In genomic region chr19:46641420-46642085, GRCm38 (mm10) we compare ENCODE assay signal across 8 mouse cellular contexts. TPM values are rescaled to one million over a fixed set of nuclear protein-coding genes. Genes with fewer than 3 reads are reported as not detected.
DNase-seq lines count a peak whose midpoint lies in the region; ATAC-seq and TF ChIP-seq lines count a peak whose summit lies in the region.

No protein-coding gene starts in this region.

- H3K27me3 ChIP-seq in forebrain, embryonic 14.5 days (replicated peaks; ENCODE audit: control insufficient read depth, insufficient read depth, low read length) = no peaks in the 10 kb centered on the region
- no peaks in the 10 kb centered on the region for H3K27me3 ChIP-seq in limb, embryonic 11.5 days (ENCODE audit: control insufficient read depth, insufficient read depth, low read length)
- H3K27me3 ChIP-seq in midbrain, embryonic 16.5 days (ENCODE audit: control insufficient read depth, insufficient read depth, low read depth, low read length) = no peaks in the 10 kb centered on the region

- no peak for TF ChIP-seq CTCF in left cerebral cortex, adult 2 months (IDR thresholded peaks at IDR 0.05)

- H3K36me3 ChIP-seq in forebrain, embryonic 14.5 days (ENCODE audit: control insufficient read depth, insufficient read depth, low read length) = peaks cover 20% of the 10 kb centered on the region
- peaks cover 2% of the 10 kb centered on the region; the same call in 1 of the 2 replicates for H3K36me3 ChIP-seq in limb, embryonic 11.5 days (ENCODE audit: control insufficient read depth, insufficient read depth, low read length)
- no peaks in the 10 kb centered on the region; the same call in 1 of the 2 replicates for H3K36me3 ChIP-seq in midbrain, embryonic 16.5 days (ENCODE audit: control insufficient read depth, insufficient read depth, low read length)

- H3K9me3 ChIP-seq in forebrain, embryonic 14.5 days (replicated peaks; ENCODE audit: control insufficient read depth, low read length) = no peaks in the 10 kb centered on the region
- no peaks in the 10 kb centered on the region for H3K9me3 ChIP-seq in limb, embryonic 11.5 days (ENCODE audit: control insufficient read depth, low read length)
- no peaks in the 10 kb centered on the region for H3K9me3 ChIP-seq in midbrain, embryonic 16.5 days (replicated peaks; ENCODE audit: control insufficient read depth, low read length, poor library complexity, severe bottlenecking)

- WGBS in forebrain, embryonic 14.5 days = 69% methylated on average over 19 of the region's 19 CpGs
- WGBS in limb, embryonic 11.5 days = 56% methylated on average over 19 of the region's 19 CpGs
- WGBS in midbrain, embryonic 16.5 days = 65% methylated on average over 19 of the region's 19 CpGs

- H3K4me3 ChIP-seq in left cerebral cortex, adult 2 months = no peak overlapping the region
- no peak overlapping the region for H3K4me3 ChIP-seq in forebrain, embryonic 14.5 days (ENCODE audit: low read depth, low read length)
- no peak overlapping the region for H3K4me3 ChIP-seq in limb, embryonic 11.5 days (ENCODE audit: low read depth, low read length)
- no peak overlapping the region for H3K4me3 ChIP-seq in midbrain, embryonic 16.5 days (ENCODE audit: low read depth, low read length)

- peaks cover 26% of the 10 kb centered on the region; the same call in 1 of the 2 replicates for H3K4me1 ChIP-seq in forebrain, embryonic 14.5 days (ENCODE audit: control insufficient read depth, insufficient read depth, low read length)
- peaks cover 50% of the 10 kb centered on the region for H3K4me1 ChIP-seq in limb, embryonic 11.5 days (ENCODE audit: control insufficient read depth, insufficient read depth, low read length)
- H3K4me1 ChIP-seq in midbrain, embryonic 16.5 days (ENCODE audit: control insufficient read depth, insufficient read depth, low read length) = peaks cover 18% of the 10 kb centered on the region

- H3K4me2 ChIP-seq in forebrain, embryonic 14.5 days (ENCODE audit: low read length) = no peak overlapping the region
- H3K4me2 ChIP-seq in limb, embryonic 11.5 days (ENCODE audit: low read depth, severe bottlenecking) = no peak overlapping the region
- H3K4me2 ChIP-seq in midbrain, embryonic 16.5 days (ENCODE audit: low read length) = peak overlapping the region; percentile 7; the same call in 1 of the 2 replicates

- intact Hi-C loops in left cerebral cortex, adult 2 months (cut with DNase I) = loop anchor here (5.0 kb wide), 1 partner anchor 39 kb away; no protein-coding TSS in a partner anchor
- intact Hi-C loops in left cerebral cortex, postnatal 25 days (cut with DNase I) = no loop called here

- H3K9ac ChIP-seq in forebrain, embryonic 14.5 days (ENCODE audit: low read length) = no peak overlapping the region
- H3K9ac ChIP-seq in limb, embryonic 11.5 days (ENCODE audit: low read length) = peak overlapping the region; percentile 40; the same call in 1 of the 2 replicates
- H3K9ac ChIP-seq in midbrain, embryonic 16.5 days (ENCODE audit: low read depth, low read length) = 0 out of 2 replicates have a peak overlapping the region, but pooled peaks have one; percentile 13

- peak overlapping the region; percentile 69 for H3K27ac ChIP-seq in left cerebral cortex, adult 2 months
- peak overlapping the region; percentile 44; the same call in 1 of the 2 replicates for H3K27ac ChIP-seq in forebrain, embryonic 14.5 days (ENCODE audit: low read depth, low read length)
- H3K27ac ChIP-seq in limb, embryonic 11.5 days (replicated peaks; ENCODE audit: low read depth, low read length) = peak overlapping the region; percentile 68
- H3K27ac ChIP-seq in midbrain, embryonic 16.5 days (ENCODE audit: low read length) = peak overlapping the region; percentile 23

- peak; percentile 46; the same call in 1 of the 2 replicates for ATAC-seq in forebrain, embryonic 14.5 days
- ATAC-seq in limb, embryonic 11.5 days (ENCODE audit: insufficient number of reproducible peaks, low FRiP score, low TSS enrichment, low read depth) = no peak
- ATAC-seq in midbrain, embryonic 16.5 days = no peak

- DNase-seq in left cerebral cortex, adult 2 months (ENCODE audit: extremely low spot score in 1 of 2, low spot score in 2 of 2) = no peak
- no peak for DNase-seq in left cerebral cortex, adult 9 months (ENCODE audit: low spot score in 2 of 2)
- DNase-seq in forebrain, embryonic 14.5 days (ENCODE audit: low spot score) = peak; percentile 29
- DNase-seq in heart, postnatal 4 days = peak; percentile 78
- peak; percentile 48 for DNase-seq in limb, embryonic 11.5 days (ENCODE audit: low spot score)
- DNase-seq in right cerebral cortex, postnatal 14 days = no peak
- no peak for DNase-seq in left cerebral cortex, postnatal 25 days (ENCODE audit: low spot score in 2 of 2)

RNA-seq across cellular contexts. Expression of gene Cyp17a1, which starts 31.4 kb away (rescaled TPM):
- total RNA-seq in left cerebral cortex, adult 2 months (2021) = not detected
- polyA plus RNA-seq in forebrain, embryonic 14.5 days (2014; fragmentation: Nextera tagmentation; extraction: Ambion mirVana) = not detected in 2 replicates
- total RNA-seq in heart, postnatal 4 days (2021) = under 1 TPM in 1 of 2 experiments, not detected in 1; 0.23 TPM
- not detected in 2 replicates for polyA plus RNA-seq in limb, embryonic 11.5 days (2014; fragmentation: Nextera tagmentation; extraction: Ambion mirVana)
- not detected in 2 replicates for polyA plus RNA-seq in midbrain, embryonic 16.5 days (2015; fragmentation: Nextera tagmentation; extraction: Ambion mirVana)
- not detected for total RNA-seq in left cerebral cortex, postnatal 25 days (2021)

RNA-seq across cellular contexts. Expression of gene Wbp1l, which starts 42.7 kb away (rescaled TPM):
- 10 to 100 TPM; 36.8 to 42.6 TPM for total RNA-seq in left cerebral cortex, adult 2 months (2021)
- polyA plus RNA-seq in forebrain, embryonic 14.5 days (2014; fragmentation: Nextera tagmentation; extraction: Ambion mirVana) = 23.6 and 25.5 TPM in 2 replicates
- 10 to 100 TPM; 60.5 to 61.2 TPM for total RNA-seq in heart, postnatal 4 days (2021)
- polyA plus RNA-seq in limb, embryonic 11.5 days (2014; fragmentation: Nextera tagmentation; extraction: Ambion mirVana) = 40.4 and 40.8 TPM in 2 replicates
- polyA plus RNA-seq in midbrain, embryonic 16.5 days (2015; fragmentation: Nextera tagmentation; extraction: Ambion mirVana) = 34.0 and 34.8 TPM in 2 replicates
- 10 to 100 TPM; 34.2 to 40.8 TPM for total RNA-seq in left cerebral cortex, postnatal 25 days (2021)

RNA-seq across cellular contexts. Expression of gene Borcs7, which starts 48.2 kb away (rescaled TPM):
- total RNA-seq in left cerebral cortex, adult 2 months (2021) = 10 to 100 TPM; 22.0 to 22.3 TPM
- polyA plus RNA-seq in forebrain, embryonic 14.5 days (2014; fragmentation: Nextera tagmentation; extraction: Ambion mirVana) = 10.5 and 12.5 TPM in 2 replicates
- 10 to 100 TPM; 11.7 to 12.8 TPM for total RNA-seq in heart, postnatal 4 days (2021)
- polyA plus RNA-seq in limb, embryonic 11.5 days (2014; fragmentation: Nextera tagmentation; extraction: Ambion mirVana) = 11.8 and 14.6 TPM in 2 replicates
- 24.6 and 27.6 TPM in 2 replicates for polyA plus RNA-seq in midbrain, embryonic 16.5 days (2015; fragmentation: Nextera tagmentation; extraction: Ambion mirVana)
- 10 to 100 TPM; 22.5 to 25.6 TPM for total RNA-seq in left cerebral cortex, postnatal 25 days (2021)

Comparison
In these comparisons a context has a peak if more than half of its experiments do, and no peak if none do; other contexts are left out.
1. DNase-seq: peak in forebrain, embryonic 14.5 days (single experiment), heart, postnatal 4 days (single experiment) and limb, embryonic 11.5 days (single experiment); none in left cerebral cortex, adult 2 months (0 of 2), left cerebral cortex, adult 9 months (0 of 2), right cerebral cortex, postnatal 14 days (single experiment) and left cerebral cortex, postnatal 25 days (0 of 2).
2. Peak in every context shown above with its lines, with median percentiles within 50 percentile points of each other: H3K27ac ChIP-seq.